Mouse (Mus musculus) liver, embryonic 13.5 days (tissue): ENCODE results near the gene Erlin1. TPM values are rescaled to one million over a fixed set of nuclear protein-coding genes. Genes with fewer than 3 reads are reported as not detected.

Experiments used
- ATAC-seq: fragments of 200-750 bp; cut with Nextera tagmentation; 2 replicates; pipeline ENCODE4 v1.8.0; 2017; ENCODE audit warnings: low read depth, mild to moderate bottlenecking, moderate number of reproducible peaks, moderate library complexity
- DNase-seq: peaks from one replicate; pipeline ENCODE4 v3.0.0; 2022
- H3K27ac ChIP-seq: fragments of 300-500 bp; sonication (generic); 2 replicates; pipeline ENCODE4 v1.5.1; 2015; ENCODE audit warnings: moderate library complexity, mild to moderate bottlenecking, inconsistent platforms
- H3K27me3 ChIP-seq: fragments of 300-500 bp; sonication (generic); 2 replicates; pipeline ENCODE4 v1.6.1; 2015; ENCODE audit warnings: mild to moderate bottlenecking, inconsistent platforms
- H3K36me3 ChIP-seq: fragments of 300-500 bp; sonication (generic); 2 replicates; pipeline ENCODE4 v1.6.1; 2015; ENCODE audit warnings: mild to moderate bottlenecking, inconsistent platforms
- H3K4me1 ChIP-seq: fragments of 300-500 bp; sonication (generic); replicated peaks from 2 replicates; pipeline ENCODE4 v1.6.1; 2015; ENCODE audit warnings: inconsistent platforms
- H3K4me2 ChIP-seq: fragments of 300-500 bp; sonication (generic); 2 replicates; pipeline ENCODE4 v1.6.1; 2015; ENCODE audit warnings: inconsistent platforms, mild to moderate bottlenecking, moderate library complexity
- H3K4me3 ChIP-seq: fragments of 300-500 bp; sonication (generic); replicated peaks from 2 replicates; pipeline ENCODE4 v1.5.1; 2015; ENCODE audit warnings: mild to moderate bottlenecking, inconsistent platforms
- H3K9ac ChIP-seq: fragments of 300-500 bp; sonication (generic); 2 replicates; pipeline ENCODE4 v1.6.1; 2015; ENCODE audit warnings: mild to moderate bottlenecking, inconsistent platforms
- H3K9me3 ChIP-seq: fragments of 300-500 bp; sonication (generic); replicated peaks from 2 replicates; pipeline ENCODE4 v1.6.1; 2016; ENCODE audit warnings: inconsistent platforms
- WGBS: fragments of 180-500 bp; shearing (Covaris S2); methylation state at CpG from one replicate; pipeline ENCODE4 v1.1.7; 2015; ENCODE audit not compliant: insufficient replicate concordance; 5-methylcytosine and 5-hydroxymethylcytosine counted together
- polyA plus RNA-seq: library from polyadenylated mRNA; unstranded; fragments of >200 nt; fragmentation: Nextera tagmentation; extraction: Ambion mirVana; gene quantifications from 2 replicates; pipeline ENCODE4 v1.2.1, GENCODE M21; 2015

The Erlin1 gene
- 14.7 and 17.9 TPM in 2 replicates for polyA plus RNA-seq

DNA sequence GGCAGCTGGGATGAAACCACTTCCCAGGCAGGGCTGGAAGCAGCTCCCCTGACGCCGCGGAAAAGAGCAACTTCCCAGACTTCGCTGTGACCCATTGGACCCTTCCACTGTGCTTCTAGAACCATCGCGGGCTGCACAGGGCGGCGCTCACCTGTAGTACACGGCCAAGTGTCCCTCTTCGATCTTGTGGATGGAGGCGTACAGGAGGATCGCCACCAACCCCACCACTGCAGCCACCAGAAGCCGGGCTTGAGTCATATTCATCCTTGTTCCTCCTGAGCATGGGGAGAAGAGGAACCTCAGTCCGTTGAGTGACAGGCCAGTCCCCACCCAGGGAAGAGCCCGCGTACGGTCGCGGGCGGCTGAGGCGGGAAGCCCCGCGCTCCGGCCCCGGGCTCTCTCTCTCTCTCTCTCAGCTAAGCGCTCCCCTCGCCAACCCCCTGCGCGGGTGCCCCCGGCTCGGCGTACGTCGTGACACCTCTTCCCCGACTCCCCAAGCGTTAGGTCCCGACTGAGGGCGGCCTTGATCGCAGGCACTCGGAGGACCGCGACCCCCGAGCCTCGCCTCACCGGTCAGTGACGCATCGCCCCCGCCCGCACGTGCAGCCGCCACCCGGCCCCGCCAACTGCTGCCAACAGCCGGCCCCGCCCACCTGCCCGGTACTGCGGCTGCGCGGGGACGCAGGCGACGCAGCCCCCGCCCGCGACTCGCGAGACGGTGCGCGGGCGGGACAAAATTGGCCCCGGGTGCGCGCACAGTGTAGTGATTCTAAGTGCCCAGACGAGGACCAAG, at the start of gene Erlin1:
Erlin1 (minus strand) TSS at position 665 of the 793 bp plus-strand sequence.
- no peaks in the 10 kb centered on the region for H3K9me3 ChIP-seq
- H3K27me3 ChIP-seq, result no peaks in the 10 kb centered on the region
- peak within 1 kb of the TSS; percentile 71 for H3K27ac ChIP-seq
- ATAC-seq (peak; percentile 92), DNase-seq (peak; percentile 80)
- H3K36me3 ChIP-seq, result peaks cover 8% of the 10 kb centered on the region
- H3K4me2 ChIP-seq, result peak within 1 kb of the TSS; percentile 99
- peaks cover 32% of the 10 kb centered on the region for H3K4me1 ChIP-seq
- whole genome bisulfite sequencing, result under 1% methylated on average over 72 of the region's 75 CpGs
- peak within 1 kb of the TSS; percentile 78 for H3K9ac ChIP-seq
- H3K4me3 ChIP-seq, result peak within 1 kb of the TSS; percentile 77

- H3K4me2 ChIP-seq, result no peak overlapping the region
- 0 out of 2 replicates have a peak, but pooled peaks cover 3% of the 10 kb centered on the region for H3K4me1 ChIP-seq
- H3K27ac ChIP-seq, result no peak overlapping the region
- H3K27me3 ChIP-seq, result no peaks in the 10 kb centered on the region
- no peak overlapping the region for H3K9ac ChIP-seq
- no peaks in the 10 kb centered on the region for H3K9me3 ChIP-seq
- peaks cover 92% of the 10 kb centered on the region for H3K36me3 ChIP-seq
- ATAC-seq (no peak), DNase-seq (no peak)
- H3K4me3 ChIP-seq, result no peak overlapping the region
These were observed 48.2 kb upstream of the Erlin1 start for GRCm38 (mm10) chr19:44117793-44118192.

DNA sequence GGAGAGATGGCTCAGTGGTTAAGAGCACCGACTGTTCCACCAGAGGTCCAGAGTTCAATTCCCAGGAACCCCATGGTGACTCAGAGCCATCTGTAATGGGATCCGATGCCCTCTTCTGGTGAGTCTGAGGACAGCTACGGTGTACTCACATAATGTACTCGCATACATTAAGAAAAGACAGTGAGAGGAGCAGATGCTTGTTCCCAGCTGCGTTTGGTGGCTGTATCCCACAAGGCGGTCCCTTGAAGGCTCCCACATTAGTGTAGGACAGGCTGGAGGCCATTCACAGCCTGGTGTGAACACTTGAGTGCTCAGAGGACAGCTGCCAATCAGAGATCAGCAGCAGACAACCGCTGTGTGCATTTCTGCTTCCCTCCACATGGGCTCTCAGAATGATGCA, 42.1 kb upstream of the Erlin1 start:
- WGBS, result 56% methylated on average over 7 of the region's 7 CpGs
- Histone ChIP-seq H3K4me1 (peaks cover 11% of the 10 kb centered on the region), H3K4me3 (no peak overlapping the region), H3K4me2 (no peak overlapping the region), H3K27ac (no peak overlapping the region), H3K9me3 (no peaks in the 10 kb centered on the region), H3K9ac (no peak overlapping the region), H3K36me3 (peaks cover 75% of the 10 kb centered on the region), H3K27me3 (no peaks in the 10 kb centered on the region)
- ATAC-seq, result no peak
- no peak for DNase-seq

DNA sequence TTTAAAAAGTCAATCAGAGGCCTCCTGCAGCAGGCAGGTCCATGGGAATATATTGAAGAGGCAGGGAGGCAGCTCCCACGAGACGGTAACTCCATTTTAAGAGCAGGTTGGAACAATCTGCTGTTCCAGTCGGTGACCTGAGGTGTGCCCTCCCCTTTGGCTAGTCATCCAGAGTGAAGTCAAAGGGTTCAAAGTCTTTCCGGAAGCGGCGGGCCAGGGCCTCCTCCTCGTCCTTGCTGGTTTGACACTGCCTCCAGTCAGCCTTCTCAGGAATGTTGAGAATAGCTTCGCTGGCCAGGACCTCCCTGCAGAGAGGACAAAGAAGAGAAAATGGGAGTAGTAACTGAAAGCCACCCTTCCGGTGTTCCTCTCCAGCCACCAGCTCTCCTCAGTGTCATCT, 40.8 kb upstream of the Erlin1 start:
- Histone ChIP-seq H3K4me2 (no peak overlapping the region), H3K36me3 (peaks cover 62% of the 10 kb centered on the region), H3K4me3 (no peak overlapping the region), H3K27me3 (no peaks in the 10 kb centered on the region), H3K9ac (no peak overlapping the region), H3K4me1 (peaks cover 25% of the 10 kb centered on the region), H3K27ac (no peak overlapping the region), H3K9me3 (no peaks in the 10 kb centered on the region)
- 74% methylated on average over 9 of the region's 9 CpGs for WGBS
- ATAC-seq, result no peak
- DNase-seq, result no peak

DNA sequence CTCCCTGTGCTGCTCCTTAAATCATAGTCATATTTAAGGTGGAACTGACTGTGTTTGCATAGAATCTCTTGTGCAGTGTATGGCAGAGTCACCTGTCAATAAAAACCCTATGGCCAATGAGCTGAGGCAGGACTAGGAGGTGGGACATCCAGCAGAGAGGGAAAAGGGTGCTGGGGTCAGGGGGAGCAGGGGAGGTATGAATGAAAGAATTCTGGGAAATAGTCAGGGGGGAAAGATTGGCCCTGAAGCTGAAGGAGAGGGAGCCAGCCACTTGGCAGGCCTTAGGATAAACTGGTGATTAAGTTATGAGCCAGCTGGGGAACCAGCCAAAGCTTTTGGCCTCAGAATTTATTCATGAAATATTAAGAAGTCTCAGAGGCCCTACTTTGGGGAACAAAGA, 39.4 kb upstream of the Erlin1 start:
- ATAC-seq, result no peak
- no peak overlapping the region for H3K9ac ChIP-seq
- no peak overlapping the region for H3K27ac ChIP-seq
- H3K4me2 ChIP-seq, result no peak overlapping the region
- no peak overlapping the region for H3K4me3 ChIP-seq
- H3K4me1 ChIP-seq, result peaks cover 37% of the 10 kb centered on the region
- H3K27me3 ChIP-seq, result no peaks in the 10 kb centered on the region
- H3K36me3 ChIP-seq, result peaks cover 49% of the 10 kb centered on the region
- no peaks in the 10 kb centered on the region for H3K9me3 ChIP-seq
- no peak for DNase-seq

DNA sequence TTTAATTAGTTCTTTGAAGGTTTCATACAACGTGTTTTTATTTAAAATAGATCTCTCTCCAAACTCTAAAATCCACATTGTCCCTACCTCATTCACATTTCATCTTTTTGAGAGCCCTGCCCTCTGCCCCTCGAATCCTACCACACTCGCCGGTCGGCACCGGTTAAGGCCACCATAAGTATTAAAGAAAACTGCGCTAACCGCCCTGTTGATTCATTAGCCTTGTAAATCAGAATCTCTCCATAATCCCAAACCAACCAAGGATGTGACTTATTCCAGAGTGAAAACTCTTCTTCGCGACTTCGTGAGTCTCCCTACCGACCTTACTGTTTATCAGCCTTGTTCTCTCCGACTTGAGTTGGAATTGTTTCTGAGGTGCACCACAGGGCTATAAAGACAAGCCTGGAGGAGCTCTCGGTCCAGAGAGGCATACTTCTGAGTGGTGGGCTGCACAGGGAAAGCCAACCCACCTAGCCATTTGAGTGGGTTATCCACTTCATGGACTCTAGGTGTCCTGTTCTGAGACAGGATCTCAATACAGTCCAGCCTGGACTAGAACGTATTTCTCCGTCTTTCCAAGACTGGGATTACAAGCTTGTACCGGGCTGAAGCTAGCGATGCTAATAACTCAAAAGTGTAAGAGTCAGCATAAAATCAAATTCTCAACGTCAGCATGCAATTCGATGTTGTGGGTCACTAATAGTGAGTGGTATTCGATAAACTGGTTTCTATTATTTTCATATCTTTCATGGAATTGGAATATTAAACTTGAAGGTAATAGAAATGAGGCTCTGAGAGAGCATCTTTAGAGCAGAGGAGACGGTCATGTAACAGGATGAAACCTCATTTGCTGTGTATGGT, 38.3 kb upstream of the Erlin1 start:
- no peaks in the 10 kb centered on the region for H3K9me3 ChIP-seq
- H3K4me3 ChIP-seq, result peak overlapping the region; percentile 86
- ATAC-seq, result peak; percentile 27; the same call in 1 of the 2 replicates
- 0 out of 2 replicates have a peak overlapping the region, but pooled peaks have one; percentile 53 for H3K27ac ChIP-seq
- H3K36me3 ChIP-seq, result peaks cover 40% of the 10 kb centered on the region
- no peak for DNase-seq
- H3K4me1 ChIP-seq, result peaks cover 37% of the 10 kb centered on the region
- H3K4me2 ChIP-seq, result peak overlapping the region; percentile 85
- H3K9ac ChIP-seq, result peak overlapping the region; percentile 94
- H3K27me3 ChIP-seq, result no peaks in the 10 kb centered on the region
- 31% methylated on average over 22 of the region's 22 CpGs for WGBS

GRCm38 (mm10) chr19:44106831-44107660, 37.5 kb upstream of the Erlin1 start, which contains the start of gene Chuk:
Chuk (minus strand) TSS chr19:44107480.
- peaks cover 37% of the 10 kb centered on the region for H3K36me3 ChIP-seq

DNA sequence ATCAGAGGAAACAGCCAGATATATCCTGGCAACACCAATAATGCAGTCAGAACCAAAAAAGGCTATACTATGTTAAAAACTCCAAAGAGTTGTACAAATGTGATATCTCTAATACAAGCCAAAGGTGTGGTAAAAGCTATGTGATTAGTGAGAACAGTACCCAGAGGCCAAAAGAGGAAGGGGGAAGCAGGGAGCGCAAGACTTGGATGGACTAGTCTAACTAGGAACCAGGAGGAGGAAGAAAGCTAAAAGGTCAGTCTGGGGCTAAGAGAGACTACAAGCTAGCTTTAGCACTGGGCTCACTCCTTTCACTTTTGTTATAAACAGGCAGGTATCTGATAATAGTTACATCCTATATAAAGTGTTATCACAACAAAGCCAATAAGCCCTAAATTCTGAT, 34.8 kb upstream of the Erlin1 start:
- Histone ChIP-seq H3K9ac (no peak overlapping the region), H3K36me3 (peaks cover 25% of the 10 kb centered on the region), H3K4me1 (peaks cover 34% of the 10 kb centered on the region), H3K4me3 (no peak overlapping the region), H3K27me3 (no peaks in the 10 kb centered on the region), H3K4me2 (no peak overlapping the region), H3K27ac (no peak overlapping the region), H3K9me3 (no peaks in the 10 kb centered on the region)
- DNase-seq, result no peak
- WGBS, result 75% methylated on average over 1 of the region's 1 CpGs
- ATAC-seq, result no peak

More at GRCm38 (mm10) chr19:44106831-44107660, 37.5 kb upstream of the Erlin1 start, which contains the start of gene Chuk:
- Histone ChIP-seq H3K9me3 (no peaks in the 10 kb centered on the region), H3K4me3 (peak within 1 kb of the TSS; percentile 86), H3K4me2 (peak within 1 kb of the TSS; percentile 85), H3K27me3 (no peaks in the 10 kb centered on the region), H3K27ac (peak within 1 kb of the TSS; percentile 76), H3K9ac (peak within 1 kb of the TSS; percentile 94), H3K4me1 (peaks cover 37% of the 10 kb centered on the region)
- peak; percentile 92 for DNase-seq
- under 1% methylated on average over 61 of the region's 67 CpGs for WGBS
- peak; percentile 98 for ATAC-seq

DNA sequence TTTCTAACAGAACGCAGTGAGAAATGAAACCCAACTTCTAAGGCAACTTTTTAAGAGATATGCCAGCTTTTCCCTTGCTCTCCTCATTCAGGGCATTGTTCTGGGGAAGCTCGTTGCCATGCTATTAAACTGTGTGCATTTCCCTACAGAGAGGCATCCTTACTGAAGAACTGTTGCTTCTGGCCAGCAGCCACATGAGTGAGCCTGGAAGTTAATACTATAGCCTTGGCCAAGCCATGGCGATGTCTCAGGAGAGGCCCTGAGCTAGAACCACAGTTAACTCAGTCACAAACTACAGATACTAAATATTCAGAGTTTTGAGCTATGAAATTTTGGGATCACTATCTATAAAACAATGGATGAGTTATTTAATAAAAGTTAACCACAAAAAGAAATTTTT, 33.4 kb upstream of the Erlin1 start:
- Histone ChIP-seq H3K27me3 (no peaks in the 10 kb centered on the region), H3K36me3 (peaks cover 28% of the 10 kb centered on the region), H3K27ac (no peak overlapping the region), H3K9me3 (no peaks in the 10 kb centered on the region), H3K4me2 (no peak overlapping the region), H3K4me3 (no peak overlapping the region), H3K9ac (no peak overlapping the region), H3K4me1 (peaks cover 31% of the 10 kb centered on the region)
- WGBS, result 89% methylated on average over 3 of the region's 3 CpGs
- no peak for DNase-seq
- no peak for ATAC-seq

- ATAC-seq (no peak), DNase-seq (no peak)
- Histone ChIP-seq H3K9me3 (no peaks in the 10 kb centered on the region), H3K4me1 (peaks cover 18% of the 10 kb centered on the region), H3K27me3 (no peaks in the 10 kb centered on the region), H3K36me3 (peaks cover 47% of the 10 kb centered on the region), H3K9ac (no peak overlapping the region), H3K4me2 (no peak overlapping the region), H3K4me3 (no peak overlapping the region), H3K27ac (no peak overlapping the region)
These were observed 31.3 kb upstream of the Erlin1 start for GRCm38 (mm10) chr19:44100840-44101239.

DNA sequence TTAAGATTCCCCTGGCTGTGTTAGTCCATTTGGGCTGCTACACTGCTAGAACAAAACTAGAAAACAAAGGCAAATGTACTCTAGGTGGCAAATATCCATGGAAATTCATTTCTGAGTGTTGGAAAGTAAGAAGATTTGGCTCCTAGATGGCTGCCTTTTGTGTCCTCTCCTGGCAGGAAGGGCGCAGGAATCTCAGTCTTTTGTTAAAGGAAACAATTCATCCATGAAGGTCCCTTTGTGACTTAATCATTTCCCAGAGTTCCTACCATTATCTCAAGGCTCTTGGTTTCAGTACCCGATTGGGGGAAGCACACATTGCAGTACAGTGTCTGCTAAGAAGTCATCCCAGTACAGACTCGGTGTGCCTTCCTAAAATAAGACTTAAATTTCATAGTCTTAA, 16.7 kb upstream of the Erlin1 start:
- Histone ChIP-seq H3K4me3 (no peak overlapping the region), H3K36me3 (peaks cover 56% of the 10 kb centered on the region), H3K4me2 (no peak overlapping the region), H3K27ac (no peak overlapping the region), H3K9me3 (no peaks in the 10 kb centered on the region), H3K4me1 (no peaks in the 10 kb centered on the region), H3K27me3 (no peaks in the 10 kb centered on the region), H3K9ac (no peak overlapping the region)
- ATAC-seq (no peak), DNase-seq (no peak)
- WGBS, result 66% methylated on average over 3 of the region's 3 CpGs
